Mouse (Mus musculus) T-helper 17 cell (primary cell): ENCODE data around the gene Slc17a6.
"Not testable (repeated sequence)": the region's sequence is repeated elsewhere in the genome, so short reads cannot be mapped to it uniquely, and the experiment has no call there.

Experiments used
- in situ Hi-C, 2 experiments: fragments of 300-600 bp; cut with MboI, MseI; formaldehyde crosslinking; loops; 1 replicate in 1 of 2; 2 replicates in 1 of 2; pipeline ENCODE4 v1.15.1; 2025; ENCODE audit warnings: high pct_unique_total_duplicates in 2 of 2

The Slc17a6 gene

GRCm38 (mm10) chr7:51662441-51662840 lies 40.6 kb downstream of the Slc17a6 start:
- in situ Hi-C loops, result no loop called here

DNA sequence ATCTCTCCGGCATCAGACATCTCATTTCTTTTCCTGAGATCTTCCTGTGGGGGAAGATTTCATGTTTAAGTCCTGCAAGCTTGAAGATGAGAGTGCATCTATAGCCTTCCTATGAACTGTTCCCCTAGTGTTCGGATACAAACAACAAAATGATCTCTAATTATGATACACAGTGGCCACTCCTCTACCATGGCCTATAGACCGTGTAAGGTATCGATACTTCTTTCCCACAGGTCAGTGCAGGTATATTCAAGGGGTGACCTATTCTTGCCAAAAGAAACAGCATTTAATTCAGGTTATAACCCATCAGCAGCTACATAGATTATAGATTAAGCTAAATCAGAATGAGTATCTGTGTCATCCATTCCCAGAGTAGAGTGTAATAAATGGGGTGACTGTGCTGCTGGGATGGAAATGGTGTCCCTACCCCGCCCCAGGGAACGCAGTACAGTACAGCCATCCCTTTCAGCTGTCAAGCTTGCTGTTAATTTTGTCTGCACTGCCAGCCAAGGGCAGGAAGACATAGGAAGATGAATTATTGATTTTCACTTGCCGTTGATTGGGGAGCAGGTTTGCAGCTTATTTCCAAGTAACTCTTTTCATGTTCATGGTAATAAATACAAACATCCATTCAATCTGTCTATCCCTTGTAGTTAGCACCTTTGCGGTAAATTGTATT lies 71.9 kb downstream of the Slc17a6 start:
- in situ Hi-C loops, result no loop called here

GRCm38 (mm10) chr7:51694452-51694851 lies 72.6 kb downstream of the Slc17a6 start:
- in situ Hi-C loops, result no loop called here

GRCm38 (mm10) chr7:51709508-51709907 lies 87.7 kb downstream of the Slc17a6 start:
- in situ Hi-C loops, result loop anchor here in 1 of 2 experiments (10.0 kb wide), 1 partner anchor 1185 kb away; no protein-coding TSS in a partner anchor

GRCm38 (mm10) chr7:51710346-51710745 lies 88.5 kb downstream of the Slc17a6 start:
- in situ Hi-C loops, result not testable (repeated sequence)

DNA sequence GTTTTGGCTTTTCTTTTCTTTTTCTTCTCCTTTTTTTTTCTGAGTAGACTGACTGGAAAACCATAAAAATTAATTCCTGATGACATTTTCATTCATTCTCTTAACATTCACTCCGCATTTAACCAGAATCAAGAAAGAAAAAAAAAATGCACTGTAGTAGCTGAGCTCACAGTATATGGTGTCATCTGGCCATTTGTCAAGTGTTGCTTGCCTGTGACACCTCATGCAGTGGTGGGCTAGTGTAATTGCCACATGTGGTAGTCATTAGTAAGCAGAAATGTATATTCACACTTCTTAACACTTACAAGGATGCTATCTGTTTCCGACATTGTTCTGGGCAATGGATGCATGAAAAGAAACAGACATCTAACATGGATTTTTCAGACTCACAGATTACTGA lies 94.0 kb downstream of the Slc17a6 start:
- in situ Hi-C loops, result no loop called here
